Mouse (Mus musculus) myocyte (in vitro differentiated cells): ENCODE data around the gene Hyal3.

Experiments
- E2F4 ChIP-seq: IDR thresholded peaks from one replicate; pipeline ENCODE4 v1.6.1; 2011; ENCODE audit warnings: mild to moderate bottlenecking, control low read depth, moderate library complexity; ENCODE audit not compliant: insufficient read depth
- MAX ChIP-seq: IDR thresholded peaks from one replicate; pipeline ENCODE4 v1.6.1; 2011; ENCODE audit warnings: low read depth, mild to moderate bottlenecking, control low read depth
- POLR2A ChIP-seq: IDR thresholded peaks from one replicate; pipeline ENCODE4 v1.6.1; 2011; ENCODE audit warnings: low read depth, mild to moderate bottlenecking, control low read depth, moderate library complexity; ENCODE audit not compliant: insufficient read length
- USF1 ChIP-seq: IDR thresholded peaks from one replicate; pipeline ENCODE4 v1.6.1; 2011; ENCODE audit warnings: low read depth, mild to moderate bottlenecking, control low read depth, moderate library complexity

- TF ChIP-seq USF1 (no peak), POLR2A (no peak), MAX (no peak), E2F4 (no peak)
Observed at GRCm38 (mm10) chr9:107572327-107572662, 8.3 kb upstream of the Hyal3 start.
